Mouse (Mus musculus): ENCODE measurements at regions not wholly inside any gene's neighbourhood (a gene's known extent, or its start where the extent isn't known, plus 50 kb on each side); places are given as distances from the start of the nearest gene placed in this dataset.
"Not testable (repeated sequence)": the region's sequence is repeated elsewhere in the genome, so short reads cannot be mapped to it uniquely, and the experiment has no call there.

DNA sequence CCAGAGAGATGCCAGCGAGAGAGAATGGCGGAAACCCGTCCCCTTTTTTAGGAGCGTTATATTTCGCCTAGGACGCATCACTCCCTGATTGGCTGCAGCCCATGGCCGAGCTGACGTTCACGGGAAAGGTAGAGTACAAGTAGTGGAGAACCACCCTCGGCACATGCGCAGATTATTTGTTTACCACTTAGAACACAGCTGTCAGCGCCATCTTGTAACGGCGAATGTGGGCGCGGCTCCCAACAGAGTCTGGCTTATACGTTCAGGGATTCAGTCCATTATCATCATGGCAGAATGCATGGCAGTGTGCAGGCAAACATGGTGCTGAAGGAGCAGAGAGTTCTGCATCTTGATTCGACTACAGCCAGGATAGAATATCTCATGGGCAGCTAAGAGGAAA is 339.8 kb upstream of the Glra2 start:
- peak; percentile 4 for DNase-seq

DNA sequence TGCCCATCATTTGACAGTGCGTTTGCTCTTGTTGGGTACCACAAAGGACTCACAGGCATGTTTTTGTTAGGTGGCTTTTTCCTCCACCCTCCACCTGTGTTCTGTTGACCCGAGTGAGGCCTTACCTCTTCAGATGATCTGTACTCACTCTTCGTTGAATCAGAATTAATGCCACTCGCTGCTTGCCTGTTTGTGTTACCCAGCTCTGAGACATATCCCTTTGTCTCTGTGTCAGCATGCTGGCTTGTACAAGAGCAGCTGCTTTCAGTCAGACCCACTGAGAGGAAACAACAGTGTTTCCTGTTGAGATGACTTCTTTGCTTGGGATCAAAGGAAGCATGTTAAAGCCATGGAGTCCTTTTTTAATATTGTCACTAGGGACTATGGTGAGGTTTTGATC is 304.0 kb upstream of the Glra2 start:
- no peak for DNase-seq

DNA sequence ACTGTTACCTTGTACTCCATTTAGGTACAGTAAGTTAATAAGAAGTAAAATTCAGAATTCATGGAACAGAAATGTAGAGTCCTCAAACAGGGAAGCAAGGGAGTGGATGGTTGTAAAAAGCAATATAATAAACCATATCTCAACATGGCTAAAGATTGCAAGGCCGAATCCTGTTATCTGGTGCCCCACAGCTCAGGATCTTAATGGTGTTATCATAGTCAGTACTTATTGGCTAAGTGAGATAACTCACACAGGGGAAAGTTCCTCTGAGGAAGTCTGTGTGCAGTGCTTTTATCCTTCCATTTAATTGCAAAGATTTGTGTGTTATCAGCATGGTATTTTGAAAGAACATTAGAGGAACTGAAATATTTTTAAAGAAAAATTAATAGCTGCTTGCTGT is 288.9 kb upstream of the Glra2 start:
- DNase-seq: no peak

DNA sequence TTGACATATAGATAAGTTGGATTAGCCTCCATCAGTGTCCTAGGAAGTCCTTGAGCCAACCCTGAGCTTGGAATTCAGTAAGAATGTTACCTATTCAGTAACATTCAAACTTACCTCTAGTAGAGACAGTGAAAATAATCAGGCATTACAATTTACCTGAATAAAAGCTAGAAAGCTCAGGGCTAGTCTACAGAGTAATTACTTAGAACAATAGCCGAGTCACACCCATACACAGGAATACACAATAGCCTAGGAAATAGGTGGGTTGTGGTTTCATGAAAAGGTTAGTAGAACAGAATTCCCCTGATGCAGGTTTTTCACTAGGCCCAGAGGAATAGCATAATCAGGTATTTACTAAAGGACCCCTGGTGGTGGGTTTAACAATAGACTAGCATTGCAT is 273.6 kb upstream of the Glra2 start:
- DNase-seq: not testable (repeated sequence)
